Mouse (Mus musculus) kidney, adult 11 months (tissue): ENCODE measurements at regions not wholly inside any gene's neighbourhood (a gene's known extent, or its start where the extent isn't known, plus 50 kb on each side); places are given as distances from the start of the nearest gene placed in this dataset.

Source experiments
- DNase-seq: peaks from one replicate; pipeline ENCODE4 v3.0.0; 2022

- peak; percentile 89 for DNase-seq
Measured at GRCm38 (mm10) chr11:105538421-105539210, 51.2 kb upstream of the Tanc2 start.

DNA sequence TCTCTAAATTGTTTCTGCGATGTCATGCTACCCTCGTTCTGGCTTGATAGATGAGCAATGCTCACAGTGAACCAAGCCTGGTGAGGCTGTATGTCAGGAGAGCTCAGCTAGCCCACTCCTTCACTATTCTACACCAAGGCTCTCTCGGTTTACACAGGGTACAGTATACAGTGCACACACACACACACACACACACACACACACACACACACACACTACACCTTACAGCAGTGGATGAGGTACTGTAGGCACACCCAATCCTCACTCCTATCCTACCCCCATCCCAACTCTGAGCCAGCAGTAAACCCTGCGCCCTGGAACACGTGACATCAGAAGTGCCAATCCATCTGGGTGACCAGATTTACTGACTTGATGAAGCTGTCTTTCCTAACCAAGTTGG lies 57.2 kb upstream of the Tanc2 start:
- DNase-seq = no peak

DNA sequence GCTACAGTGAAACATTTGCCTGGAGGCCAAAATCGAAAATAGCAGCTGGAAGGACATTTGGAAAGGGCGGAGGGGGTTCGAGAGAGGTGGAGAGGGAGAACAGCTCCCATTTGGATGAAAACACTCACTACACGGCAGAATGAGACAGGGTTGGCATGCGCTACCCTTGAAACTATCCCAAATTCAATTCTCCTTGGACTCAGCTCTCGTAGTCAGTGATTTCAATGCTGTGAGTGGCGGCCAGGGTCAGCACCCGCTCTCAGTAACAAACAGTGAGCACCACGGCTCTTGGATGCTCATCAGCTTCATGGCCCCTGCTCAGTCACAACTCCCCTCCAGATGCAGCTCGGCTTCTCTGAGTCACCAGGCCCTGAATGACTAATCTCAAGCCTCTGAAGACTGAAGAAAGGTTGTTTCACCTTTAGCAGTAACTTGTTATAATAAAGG lies 59.1 kb upstream of the Tanc2 start:
- no peak for DNase-seq

GRCm38 (mm10) chr11:105526066-105526465 lies 63.7 kb upstream of the Tanc2 start:
- no peak for DNase-seq

DNA sequence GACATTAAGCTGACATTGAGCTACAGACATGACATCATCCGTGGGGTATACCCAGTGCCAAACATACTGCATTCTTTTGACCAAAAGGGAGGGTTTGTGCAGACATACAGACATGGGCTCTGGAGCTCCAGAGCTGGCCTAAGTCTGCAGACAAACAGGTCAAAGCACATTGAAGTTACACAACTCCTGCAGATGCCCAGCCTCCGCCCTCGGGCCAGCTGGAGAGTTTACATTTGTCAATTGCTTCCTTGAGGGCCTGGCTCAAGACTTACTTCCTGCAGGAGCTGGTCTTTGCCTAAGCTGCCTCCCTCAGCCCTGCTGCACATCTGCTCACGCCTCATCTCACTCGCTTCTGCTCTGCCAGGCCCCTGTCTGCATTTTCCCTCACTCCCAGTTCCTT lies 64.2 kb upstream of the Tanc2 start:
- DNase-seq = peak; percentile 68

GRCm38 (mm10) chr11:105524400-105524799 lies 65.4 kb upstream of the Tanc2 start:
- DNase-seq = no peak

GRCm38 (mm10) chr11:105523765-105524164 lies 66.0 kb upstream of the Tanc2 start:
- no peak for DNase-seq

GRCm38 (mm10) chr11:105520398-105520797 lies 63.9 kb upstream of the March10 start:
- DNase-seq = no peak

GRCm38 (mm10) chr11:105513275-105513674 lies 56.7 kb upstream of the March10 start:
- no peak for DNase-seq

- no peak for DNase-seq
Measured at GRCm38 (mm10) chr11:105510626-105511025, 54.1 kb upstream of the March10 start.

- no peak for DNase-seq
Measured at GRCm38 (mm10) chr11:105510056-105510455, 53.5 kb upstream of the March10 start.

- no peak for DNase-seq
Measured at GRCm38 (mm10) chr11:105508660-105509038, 52.1 kb upstream of the March10 start.

DNA sequence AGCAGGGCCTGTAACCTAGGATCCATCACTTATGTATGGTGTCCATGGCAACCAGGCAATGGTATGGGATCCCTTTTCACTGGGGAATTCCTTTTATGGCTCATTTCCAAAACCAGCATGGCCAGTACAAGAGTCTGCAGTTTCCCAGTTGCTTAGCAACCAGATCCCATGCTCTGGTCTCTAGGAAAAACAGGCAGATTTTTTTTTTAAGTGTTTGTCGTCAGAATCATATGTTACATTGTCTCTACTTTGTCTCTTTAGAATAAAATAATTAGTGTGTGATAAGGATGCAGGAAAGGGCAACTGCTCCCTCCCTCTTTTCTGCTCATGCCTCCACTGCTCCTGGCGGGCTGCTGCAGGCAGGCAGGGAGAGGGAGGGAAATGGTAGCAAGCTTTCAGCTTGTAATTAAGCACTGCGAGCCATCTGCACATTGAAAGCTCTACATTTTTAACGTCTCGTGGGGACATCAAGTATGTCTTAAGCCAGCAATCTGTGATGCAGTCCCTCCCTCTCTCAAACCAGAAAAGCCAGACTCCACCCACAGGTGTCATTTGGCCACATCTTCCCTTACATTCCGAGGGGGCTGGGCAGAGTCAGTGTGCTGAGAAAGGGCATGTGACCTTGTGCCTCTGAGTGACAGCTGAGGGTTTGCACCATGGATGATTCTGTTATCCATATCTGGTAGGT lies 51.6 kb upstream of the March10 start:
- DNase-seq = no peak

- DNase-seq = no peak
Measured at GRCm38 (mm10) chr11:105507332-105507971, 50.9 kb upstream of the March10 start.
